Mouse (Mus musculus) layer of hippocampus, postnatal 36 days (tissue): Measurements from ENCODE around the gene Cdkal1. TPM values are rescaled to one million over a fixed set of nuclear protein-coding genes. Genes with fewer than 3 reads are reported as not detected.

ENCODE experiments used
- DNase-seq, 2 experiments: peaks; one replicate each; pipeline ENCODE4 v3.0.0; 2022
- total RNA-seq, 2 experiments: library from RNA; stranded (reverse); gene quantifications; 2 replicates each; pipeline ENCODE4 v1.2.3; 2021

Gene Cdkal1
- total RNA-seq, 2 experiments from 2014 or later: 22.7 to 29.0 TPM

DNA sequence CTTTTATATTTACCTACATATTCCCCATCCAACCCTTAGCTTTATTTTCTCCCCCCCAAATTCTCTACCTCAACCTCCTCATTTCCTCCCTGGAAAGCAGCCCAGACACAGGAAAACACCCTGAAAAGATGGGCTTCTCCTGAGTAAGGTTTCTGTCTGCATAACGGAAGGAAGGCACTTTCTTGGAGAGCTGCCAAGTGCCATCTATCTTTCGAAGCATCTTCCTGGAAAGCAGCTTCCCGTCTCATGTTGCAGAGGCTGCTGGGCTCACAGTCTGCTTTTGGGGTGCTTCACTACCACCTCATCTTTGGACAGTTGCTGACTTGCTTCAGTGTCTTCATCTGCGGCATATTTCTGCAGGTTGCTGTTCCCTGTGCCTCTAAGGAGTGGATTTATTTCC is 622.8 kb downstream of the Cdkal1 start:
- no peak for DNase-seq

DNA sequence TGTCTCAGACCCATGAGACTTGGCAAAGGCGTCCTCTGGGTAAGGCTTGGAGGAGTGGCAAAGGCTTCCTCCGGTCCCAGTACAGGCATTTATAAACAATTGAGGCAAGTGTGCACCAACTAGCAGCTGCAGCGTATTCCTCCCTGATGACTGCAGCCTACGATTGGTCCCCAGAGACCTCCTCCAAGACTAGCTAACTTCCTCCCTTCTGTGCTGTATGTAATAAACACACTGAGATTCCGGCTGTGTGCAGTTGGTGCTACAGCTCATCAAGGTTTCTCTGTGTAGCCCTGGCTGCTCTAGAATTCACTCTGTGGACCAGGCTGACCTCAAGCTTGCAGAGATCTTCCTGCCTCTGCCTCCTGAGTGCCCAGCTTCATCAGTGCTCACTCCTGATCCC is 630.7 kb downstream of the Cdkal1 start:
- DNase-seq: no peak

DNA sequence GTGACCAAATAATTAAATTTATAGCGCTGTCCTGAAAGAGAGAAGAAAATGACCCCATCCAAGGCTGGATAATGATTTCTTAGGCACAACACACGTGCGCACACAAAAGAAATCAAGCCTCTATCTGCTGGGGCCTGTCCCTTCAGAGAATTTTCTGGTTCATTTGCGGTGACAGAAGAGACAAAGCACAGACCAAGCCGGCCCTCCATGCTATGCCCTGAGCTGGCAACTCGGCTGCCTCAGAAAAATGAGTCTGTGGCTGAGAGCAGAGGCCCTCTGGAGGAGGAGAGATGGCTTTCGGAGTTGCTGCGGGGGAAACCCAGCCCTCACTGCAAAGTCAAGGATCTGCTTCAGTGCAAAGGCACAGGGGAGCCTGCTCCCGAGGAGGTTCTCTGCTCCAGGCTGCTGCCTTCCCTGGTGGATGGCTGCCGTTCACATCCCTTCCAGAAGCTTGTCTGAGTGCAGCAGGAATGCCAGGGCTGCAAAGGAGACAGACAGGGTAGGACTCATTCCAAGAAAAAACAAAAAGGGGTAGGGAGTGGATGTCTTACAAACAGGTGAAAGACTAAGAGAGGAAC is 633.1 kb downstream of the Cdkal1 start:
- DNase-seq: peak in 1 of 2 experiments; percentile 13

DNA sequence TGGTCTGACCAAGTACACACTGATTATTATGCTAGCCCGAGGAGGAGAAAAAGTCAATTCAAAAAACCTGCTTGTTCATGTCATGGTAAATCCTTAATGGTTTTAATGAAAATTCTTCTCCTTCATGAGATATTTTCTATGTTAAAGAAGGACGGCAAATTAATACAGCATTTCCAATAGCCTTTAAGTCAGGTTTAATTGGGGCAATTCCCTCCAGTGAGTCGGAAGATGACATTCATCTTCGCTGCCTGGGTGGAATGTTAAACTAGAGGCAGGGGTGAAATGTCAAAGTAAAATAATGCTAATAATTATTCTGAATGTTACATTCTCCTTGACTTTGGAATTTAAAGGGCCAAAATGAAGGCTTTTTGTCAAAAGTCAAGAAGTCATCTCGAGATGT is 633.8 kb downstream of the Cdkal1 start:
- DNase-seq: no peak

DNA sequence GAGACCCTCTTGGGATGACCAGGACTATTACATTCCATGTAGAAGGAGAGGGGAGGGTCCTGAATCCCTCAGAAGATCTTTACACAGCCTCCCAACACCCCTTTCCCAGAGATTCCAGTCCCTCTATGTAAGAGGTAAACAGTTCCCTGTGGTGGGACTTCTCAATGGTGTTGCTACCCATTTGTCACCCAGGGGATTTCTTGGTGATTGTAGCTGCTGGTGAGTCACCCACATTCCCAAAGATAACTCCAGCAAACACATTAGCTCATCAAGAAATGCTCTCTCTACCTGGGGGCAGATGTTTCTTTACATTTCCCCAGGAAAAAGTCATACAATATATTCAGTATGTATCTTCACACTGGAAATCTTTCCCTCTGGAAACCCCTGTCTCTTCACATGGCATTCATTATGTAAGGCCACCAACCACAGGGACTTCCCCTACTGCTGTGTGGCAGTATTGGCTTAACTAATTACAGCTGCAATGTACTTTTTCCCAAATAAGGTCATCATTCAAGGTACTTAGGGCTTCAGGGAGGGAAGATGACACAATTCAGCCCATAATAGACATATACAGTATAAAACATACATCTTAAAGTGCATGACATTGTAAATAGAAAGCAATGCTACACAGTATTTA is 636.8 kb downstream of the Cdkal1 start:
- DNase-seq: no peak

DNA sequence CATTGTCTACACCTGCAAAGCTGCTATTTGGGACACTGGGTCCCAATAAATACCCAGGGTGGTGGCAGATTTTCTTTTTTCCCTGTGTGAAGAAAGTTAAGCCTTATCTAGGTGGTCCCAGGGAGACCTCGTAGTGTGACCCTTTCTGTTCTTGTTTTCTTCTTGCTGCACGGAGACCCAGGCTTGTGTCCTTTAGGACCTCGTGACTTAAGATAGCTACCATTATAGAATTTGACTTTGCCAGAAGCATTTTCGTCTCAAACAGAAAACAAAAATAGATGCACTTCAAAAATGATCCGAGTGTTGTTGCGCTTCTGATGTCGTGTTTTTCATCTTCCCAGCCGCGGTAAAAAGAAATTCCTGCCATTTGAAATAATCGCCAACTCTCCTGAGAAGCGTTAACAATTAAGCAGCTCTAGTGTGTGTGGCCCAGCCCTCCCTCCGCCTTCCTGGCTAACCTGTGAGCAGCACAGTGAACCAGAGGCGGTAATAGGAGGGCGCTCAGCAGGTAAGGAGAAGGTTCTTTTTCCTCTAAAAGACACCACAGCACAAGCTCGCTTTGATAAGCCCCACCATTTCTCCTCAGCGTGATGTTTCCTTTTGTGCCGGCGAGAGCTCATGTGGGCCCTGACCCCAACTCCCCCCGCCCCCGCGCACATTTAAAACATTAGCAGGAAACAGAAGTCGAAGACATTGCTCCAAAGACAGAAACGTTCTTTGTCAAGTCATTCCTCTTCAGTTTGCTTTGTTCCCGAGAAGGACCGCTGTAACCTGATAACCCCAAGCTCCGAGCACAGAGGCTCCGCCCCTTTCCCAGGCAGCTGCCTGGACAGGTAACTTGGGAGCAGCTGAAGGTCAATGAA is 645.1 kb downstream of the Cdkal1 start:
- no peak for DNase-seq

DNA sequence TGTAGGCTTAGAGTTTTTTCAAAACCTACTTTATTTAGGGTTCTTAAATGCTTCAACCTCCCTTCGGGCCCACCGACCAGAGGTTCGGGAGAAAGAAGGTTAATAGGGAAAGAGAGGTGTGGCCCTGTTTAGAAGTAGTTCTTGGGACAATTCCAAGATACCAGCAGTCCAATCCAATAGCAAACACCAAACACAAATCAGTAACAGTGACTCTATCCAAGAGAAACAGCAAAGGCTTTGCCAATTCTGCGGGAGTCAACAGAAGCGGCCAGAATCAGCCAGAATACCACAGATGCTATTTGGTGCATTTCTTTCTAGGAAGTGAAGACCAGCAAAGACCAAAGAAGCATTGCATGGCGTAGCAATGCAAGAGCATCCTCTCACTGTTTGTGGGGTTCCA is 646.7 kb downstream of the Cdkal1 start:
- no peak for DNase-seq

DNA sequence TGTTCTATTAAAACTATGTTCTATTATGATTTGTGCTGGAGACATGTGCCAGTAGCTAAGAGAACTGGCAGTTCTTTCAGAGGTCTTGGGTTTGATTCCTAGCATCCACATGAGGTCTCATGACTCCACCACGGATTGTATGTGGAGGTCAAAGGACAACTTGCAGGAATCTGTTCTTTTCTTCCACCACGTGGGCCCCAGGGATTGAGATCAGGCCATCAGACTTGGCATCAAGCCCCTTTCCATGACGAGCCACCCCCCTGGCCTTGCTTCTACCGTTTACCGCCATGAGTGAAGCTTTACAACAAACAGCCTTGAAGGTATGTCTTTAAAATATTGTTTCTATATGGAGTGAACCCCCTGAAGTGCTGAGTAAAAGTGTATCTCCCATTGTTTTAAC is 651.6 kb downstream of the Cdkal1 start:
- no peak for DNase-seq

DNA sequence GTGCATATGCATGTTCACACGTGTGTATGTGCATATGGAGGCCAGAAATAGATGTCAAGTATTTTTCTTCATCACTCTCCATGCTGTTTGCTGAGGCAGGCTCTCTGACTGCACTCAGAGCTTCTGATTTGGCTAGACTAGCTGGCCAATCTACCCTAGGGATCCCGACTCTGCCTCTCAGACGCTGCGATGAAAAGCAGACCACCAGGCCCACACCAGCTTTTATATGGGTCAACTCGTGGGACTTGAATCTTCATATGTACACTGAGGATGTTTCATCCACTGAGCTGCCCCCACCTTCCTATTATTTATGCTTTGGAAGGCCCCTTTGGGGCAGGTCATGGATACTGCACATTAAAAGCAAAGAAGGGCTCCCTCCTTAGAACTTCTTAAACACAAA is 652.0 kb downstream of the Cdkal1 start:
- no peak for DNase-seq

DNA sequence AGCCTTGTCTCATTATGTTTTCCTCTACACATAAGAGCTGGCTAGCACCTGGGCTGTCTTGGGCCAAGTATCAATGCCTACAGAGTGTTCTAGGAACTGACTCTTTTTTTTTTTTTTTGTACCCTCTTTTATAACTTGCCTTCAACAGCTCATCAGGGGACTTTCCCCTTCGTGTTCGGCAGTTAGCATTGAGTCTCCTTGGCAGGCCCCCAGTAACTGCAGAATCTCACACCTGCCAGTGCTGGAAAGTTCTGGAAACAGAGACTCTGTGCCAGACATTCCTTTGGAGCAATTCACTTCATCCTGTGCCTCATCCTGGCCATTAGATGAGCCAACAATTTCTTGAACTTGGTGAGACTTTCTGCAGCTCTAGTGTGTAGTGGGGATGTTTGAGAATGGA is 652.9 kb downstream of the Cdkal1 start:
- no peak for DNase-seq

DNA sequence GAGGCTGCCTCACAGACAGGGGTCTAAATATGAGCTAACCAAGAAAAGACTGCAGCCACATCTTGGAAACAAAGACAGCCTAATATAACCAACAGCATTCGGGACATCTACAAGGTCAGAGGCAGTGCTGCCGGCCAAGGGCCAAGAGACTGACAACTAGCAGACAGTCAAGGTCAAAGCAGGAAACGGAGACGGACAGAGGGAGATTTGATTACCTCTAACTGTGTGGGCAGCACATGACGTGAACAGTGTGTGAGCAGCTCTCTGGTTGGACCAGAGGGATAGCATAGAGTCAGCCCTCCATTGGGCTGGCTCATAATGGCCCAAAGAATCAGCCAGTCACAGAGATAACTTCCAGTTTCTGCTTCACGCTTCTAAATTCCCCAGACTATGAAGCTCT is 655.8 kb downstream of the Cdkal1 start:
- DNase-seq: no peak

DNA sequence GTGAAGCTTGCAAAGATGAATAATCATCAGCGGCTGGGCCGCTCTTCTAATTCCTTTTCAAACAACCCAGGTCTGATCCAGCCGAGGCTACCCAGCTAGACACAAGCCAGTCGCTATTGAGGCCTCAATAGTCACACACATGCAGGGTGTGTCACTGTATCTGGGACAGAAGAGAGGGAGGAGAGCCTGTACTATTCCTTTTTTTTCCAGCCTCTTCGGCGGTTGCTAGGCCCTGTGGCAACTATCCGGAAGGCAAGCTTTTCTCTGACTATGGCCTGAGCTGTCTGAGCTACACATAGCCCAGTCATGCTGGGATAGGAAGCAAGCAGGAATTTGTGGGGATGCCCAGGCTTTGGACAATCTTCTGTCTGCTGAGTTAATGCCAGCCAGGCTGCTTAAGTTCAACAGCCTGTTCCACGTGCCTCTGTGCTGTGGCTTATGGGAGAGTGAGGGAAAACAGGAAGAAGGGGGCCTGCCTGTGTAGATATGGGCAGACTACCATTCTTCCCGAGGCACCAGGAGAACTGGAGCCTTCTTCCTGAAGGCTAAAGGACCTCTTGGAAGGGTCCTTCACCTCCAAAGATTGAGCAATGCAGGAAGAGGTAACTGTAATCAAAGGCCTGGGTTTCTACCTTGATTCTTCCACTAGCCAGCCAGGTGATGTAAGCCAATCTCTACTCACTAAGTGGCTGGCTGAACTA is 658.5 kb downstream of the Cdkal1 start:
- DNase-seq: no peak

DNA sequence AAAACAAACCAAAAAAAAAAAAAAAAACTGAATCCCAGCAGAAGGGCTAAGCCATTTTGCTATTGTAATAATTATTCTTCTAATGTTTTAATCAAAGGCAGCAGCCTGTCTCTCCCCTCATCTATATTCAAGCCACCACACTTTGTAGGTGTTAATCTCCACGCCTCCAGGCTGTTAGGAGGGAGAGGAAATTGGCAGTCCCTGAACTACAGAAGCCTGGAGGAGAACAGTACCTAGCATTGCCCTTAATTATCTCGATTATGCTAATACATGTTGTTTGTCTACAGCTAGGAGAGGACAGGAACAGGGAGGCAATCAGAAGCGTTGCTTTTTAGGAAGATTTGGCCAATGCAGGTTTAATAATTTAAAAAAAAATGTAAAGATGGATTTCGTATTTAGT is 659.8 kb downstream of the Cdkal1 start:
- DNase-seq: peak in 1 of 2 experiments; percentile 11

DNA sequence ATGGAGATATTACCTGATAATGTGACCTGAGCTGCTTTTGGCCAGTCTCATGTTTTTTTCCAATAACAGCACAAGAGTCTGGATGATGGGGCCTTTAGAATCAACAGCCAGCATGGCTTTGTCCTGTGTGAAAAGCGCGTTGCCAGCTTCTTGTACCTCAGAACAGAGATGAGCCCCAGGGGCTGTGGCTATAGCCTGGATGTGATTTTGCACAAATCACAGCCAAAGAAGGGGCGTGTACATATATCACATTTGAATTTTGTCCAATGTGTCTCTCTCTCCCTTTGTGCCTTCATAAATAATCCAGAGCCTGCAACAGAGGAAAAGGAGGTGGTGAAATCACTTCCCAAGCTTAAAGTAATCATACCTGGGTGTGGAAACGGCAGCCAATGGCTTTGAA is 660.5 kb downstream of the Cdkal1 start:
- no peak for DNase-seq

DNA sequence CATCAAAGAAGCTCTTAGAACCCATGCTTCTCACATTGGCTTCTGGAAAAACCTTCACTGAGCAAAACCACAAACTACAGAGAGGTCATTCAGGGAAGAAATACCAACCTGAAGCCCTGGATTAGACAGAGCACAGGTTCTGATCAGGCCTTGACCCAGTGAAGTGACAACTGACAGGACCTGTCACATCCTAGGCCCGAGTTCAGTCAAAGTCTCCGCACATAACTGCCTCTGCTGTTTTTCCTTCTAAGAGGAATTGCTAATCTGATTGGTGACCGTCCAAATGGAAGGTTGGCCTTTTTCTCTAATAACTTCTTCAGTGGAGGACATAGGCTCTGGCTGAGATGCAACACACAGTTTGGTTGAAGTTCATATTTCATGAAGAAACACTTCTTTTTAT is 662.8 kb downstream of the Cdkal1 start:
- no peak for DNase-seq

DNA sequence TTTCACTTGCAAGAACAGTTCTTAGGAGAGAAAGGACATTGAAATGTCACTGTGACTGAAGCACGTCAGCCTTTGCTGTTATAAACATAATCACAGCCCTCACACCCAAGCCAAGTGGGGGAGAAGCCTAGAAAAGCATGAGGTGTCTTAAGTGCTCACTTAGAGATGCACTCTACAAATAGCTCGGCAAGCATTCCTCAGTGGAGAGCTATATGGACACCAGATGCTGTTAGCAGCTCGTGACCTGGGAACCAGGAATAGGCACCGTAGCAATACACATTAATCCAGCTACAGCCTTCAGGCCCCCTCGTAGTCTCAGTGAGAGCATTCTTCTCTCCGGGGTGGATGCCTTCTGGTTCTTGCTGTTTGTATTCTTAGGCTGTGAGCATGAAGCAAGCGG is 664.9 kb downstream of the Cdkal1 start:
- no peak for DNase-seq

DNA sequence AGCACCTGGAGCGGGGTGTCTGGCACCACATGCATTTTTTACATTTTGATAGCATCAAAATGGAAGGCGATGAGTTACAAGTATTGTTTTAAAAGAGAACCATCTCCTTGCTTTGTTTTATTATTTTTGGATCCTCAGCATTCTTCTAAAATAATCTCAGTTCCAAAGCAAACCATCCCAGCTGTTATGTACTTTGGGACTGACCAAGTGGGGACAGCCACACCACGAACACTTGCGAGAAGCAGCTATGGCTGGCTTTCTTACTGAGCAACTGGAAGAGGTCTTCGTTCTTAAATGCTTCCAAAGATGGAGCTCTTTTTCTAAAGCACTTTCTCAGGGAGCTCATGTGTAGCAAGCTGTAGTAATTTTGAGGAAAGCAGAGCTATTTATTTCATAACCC is 668.7 kb downstream of the Cdkal1 start:
- DNase-seq: no peak

DNA sequence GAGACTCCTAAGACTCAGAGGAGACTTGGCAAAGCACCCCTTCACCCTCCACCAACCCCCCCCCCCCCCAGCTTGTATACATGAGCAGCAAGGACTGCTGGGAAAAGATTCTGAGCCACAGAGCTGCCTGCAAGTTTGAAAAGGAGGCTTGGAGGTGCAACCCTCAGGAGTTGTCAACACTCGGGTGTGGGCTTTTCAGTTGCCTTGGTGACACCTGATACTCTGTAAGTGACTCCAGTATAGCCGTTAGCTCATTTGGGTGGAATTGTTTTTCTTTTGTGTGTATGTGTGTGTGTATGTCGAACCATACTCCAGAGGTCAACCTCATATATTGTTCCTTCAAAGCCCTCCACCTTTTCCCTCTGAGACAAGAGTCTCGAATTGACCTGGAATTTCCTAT is 669.9 kb downstream of the Cdkal1 start:
- no peak for DNase-seq

DNA sequence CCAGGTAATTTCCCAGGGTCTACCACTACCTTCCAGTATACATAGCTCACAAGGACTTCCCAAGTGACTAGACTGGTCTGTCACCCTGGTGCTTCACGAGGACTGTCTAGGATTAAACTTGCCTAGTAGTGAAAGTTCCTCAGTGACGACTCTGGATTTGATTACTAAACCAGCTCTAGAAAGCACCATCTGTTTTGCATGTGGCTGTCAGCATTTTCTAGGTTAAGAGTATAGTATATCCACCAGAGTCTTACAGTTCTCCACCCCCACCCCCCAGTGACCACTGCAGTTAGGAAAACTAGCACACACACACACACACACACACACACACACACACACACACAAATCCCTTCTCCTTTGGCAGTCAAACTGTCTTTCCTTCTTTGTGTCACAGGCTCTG is 670.9 kb downstream of the Cdkal1 start:
- no peak for DNase-seq

DNA sequence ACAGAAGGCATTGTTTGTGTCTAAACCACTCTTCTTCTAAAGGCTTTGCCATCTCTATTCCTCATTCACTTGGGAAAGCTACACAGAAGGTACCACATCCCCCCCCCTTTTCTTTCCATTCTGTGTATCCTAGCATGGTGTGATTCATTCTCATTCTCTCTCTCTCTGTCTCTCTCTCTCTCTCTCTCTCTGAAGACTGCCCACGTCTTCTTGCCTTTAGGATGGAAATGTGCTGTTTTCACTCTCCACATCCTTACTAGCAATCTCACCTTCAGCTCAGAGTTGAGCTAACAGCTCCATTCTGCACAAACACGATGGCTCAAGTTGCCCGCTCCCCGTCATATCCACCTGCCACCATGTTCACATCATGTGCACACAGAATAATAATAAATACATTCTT is 675.6 kb downstream of the Cdkal1 start:
- DNase-seq: no peak

DNA sequence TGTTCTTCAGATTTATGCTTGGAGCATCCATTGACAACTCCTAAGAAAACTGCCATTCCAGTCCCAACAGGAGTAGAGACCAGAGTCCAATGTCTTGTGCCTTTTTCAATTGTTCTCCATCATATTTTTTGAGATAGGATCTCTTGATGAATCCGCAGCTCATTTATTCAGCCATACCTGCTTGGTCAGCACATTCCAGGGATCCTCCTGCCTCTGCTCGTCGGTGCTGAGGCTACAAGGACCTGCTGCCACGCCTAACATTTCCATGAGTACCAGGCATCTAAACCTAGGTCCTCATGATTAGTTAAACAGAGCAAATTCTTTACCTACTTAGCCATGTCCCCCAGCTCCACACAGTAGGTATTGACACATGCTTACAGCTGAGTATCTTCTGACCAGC is 676.2 kb downstream of the Cdkal1 start:
- DNase-seq: no peak

DNA sequence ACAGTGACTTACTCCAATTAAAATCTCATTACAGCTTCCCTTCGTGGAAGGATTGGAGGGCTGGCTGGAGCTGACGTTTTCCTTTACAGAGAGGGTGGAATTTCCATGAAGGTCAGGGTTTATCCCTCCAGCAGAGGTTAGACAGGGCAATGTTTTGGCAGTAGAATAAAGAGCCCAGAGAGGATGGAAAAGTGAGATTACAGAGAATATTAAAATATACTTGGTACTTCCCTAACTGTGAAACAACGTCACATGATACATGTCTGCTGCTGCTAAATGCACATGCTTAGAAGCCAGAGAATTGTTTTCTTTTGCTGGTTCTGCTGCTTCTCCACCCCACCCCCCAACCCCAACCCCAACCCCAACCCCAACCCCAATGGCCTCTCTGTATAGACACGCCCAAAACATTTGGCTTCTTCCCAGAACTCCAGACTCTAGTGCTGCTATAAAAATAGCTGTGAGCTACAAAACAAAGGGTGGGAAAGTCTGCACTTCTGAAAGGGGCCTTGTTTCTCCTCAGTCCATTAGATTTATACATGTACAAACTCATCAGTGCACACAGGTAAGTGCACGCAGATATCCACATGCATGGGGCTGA is 677.5 kb downstream of the Cdkal1 start:
- no peak for DNase-seq

DNA sequence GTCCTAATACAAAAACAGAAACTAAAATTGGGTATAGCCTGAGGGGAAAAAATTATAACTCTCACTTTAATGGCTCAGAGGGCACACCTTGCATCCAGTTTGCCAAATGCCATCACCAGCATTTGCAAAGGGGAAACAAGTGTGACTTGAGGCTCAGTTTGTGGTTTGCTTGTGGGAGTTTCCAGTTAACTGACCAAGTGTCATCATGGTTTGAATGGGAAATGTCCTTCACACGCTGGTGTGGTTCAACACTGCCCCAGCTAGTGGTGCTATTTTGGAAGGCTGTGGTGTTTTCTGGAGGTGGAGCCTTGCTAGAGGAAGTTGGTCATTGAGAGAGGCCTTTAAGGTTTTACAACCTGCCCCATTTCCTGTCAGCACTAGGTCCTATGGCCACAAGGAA is 686.1 kb downstream of the Cdkal1 start:
- no peak for DNase-seq
